Mouse (Mus musculus): Measurements from ENCODE around the gene Stx1a. TPM values are rescaled to one million over a fixed set of nuclear protein-coding genes. Genes with fewer than 3 reads are reported as not detected.

The Stx1a gene
- 20.3 and 23.7 TPM in 2 replicates for polyA plus RNA-seq (2012; rRNA removed)

DNA sequence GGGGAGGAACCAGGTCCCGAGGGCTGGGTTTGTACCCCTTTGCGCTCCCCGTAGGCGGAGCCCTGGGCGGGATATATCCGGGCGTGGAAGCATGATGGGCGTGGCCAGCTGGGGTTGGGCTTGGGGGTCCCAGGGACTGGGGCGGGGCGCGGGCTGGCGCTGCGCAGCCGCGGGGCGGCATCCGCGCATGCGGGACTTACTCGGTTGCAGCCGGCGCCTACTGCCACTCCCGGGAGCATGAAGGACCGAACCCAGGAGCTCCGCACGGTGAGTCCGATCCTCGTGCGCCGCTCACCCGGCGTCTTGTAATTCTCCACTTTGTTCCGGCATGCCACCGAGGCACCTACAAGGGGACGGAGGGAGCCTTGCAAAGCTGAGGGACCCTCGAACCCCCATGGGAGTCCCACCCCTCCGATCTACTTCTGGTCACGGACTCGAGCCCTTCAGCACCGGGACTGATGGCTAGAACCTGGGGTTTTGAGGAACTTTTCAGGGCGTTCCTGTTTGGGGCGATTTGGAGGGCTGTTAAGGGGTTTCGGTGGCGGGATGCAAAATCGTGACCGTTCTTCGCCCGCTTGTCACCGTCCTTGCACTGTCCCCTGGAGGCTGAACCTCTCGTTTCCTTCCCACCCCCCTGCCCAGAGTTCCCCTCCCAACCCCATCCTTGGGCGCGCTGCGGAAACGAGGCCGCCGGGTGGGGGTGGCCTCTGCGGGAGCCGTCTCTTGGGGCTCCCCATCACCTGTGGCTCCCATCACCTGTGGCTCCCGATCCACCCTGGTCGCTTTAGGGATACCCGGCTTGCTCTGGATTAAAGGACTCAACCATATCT lies at the start of gene Stx1a:
TSS of gene Stx1a (plus strand) at position 139 of the 830 bp plus-strand sequence.
- DNase-seq = peak; percentile 91
- under 1% methylated on average over 61 of the region's 61 CpGs for WGBS
- peaks cover 30% of the 10 kb centered on the region for H3K4me1 ChIP-seq (replicated peaks; ENCODE audit: control insufficient read depth, insufficient read depth, low read length)
- no peaks in the 10 kb centered on the region for H3K36me3 ChIP-seq (ENCODE audit: control insufficient read depth, insufficient read depth, low read length)
- peaks cover 2% of the 10 kb centered on the region; the same call in 1 of the 2 replicates for H3K27me3 ChIP-seq (ENCODE audit: control insufficient read depth, insufficient read depth, low read length)
- no peak for TF ChIP-seq POLR2A (IDR thresholded peaks at IDR 0.05; ENCODE audit: control insufficient read depth, extremely low read depth, insufficient read depth, low read length, poor library complexity)
- no peak for TF ChIP-seq CTCF (IDR thresholded peaks at IDR 0.05; ENCODE audit: borderline replicate concordance, control insufficient read depth, extremely low read depth, insufficient read depth, low read length, poor library complexity)
- peak within 1 kb of the TSS; percentile 73 for H3K4me3 ChIP-seq (ENCODE audit: control insufficient read depth, insufficient read depth, low read length)
- no peak within 1 kb of the TSS for H3K27ac ChIP-seq (ENCODE audit: control insufficient read depth, insufficient read depth, low read length)

DNA sequence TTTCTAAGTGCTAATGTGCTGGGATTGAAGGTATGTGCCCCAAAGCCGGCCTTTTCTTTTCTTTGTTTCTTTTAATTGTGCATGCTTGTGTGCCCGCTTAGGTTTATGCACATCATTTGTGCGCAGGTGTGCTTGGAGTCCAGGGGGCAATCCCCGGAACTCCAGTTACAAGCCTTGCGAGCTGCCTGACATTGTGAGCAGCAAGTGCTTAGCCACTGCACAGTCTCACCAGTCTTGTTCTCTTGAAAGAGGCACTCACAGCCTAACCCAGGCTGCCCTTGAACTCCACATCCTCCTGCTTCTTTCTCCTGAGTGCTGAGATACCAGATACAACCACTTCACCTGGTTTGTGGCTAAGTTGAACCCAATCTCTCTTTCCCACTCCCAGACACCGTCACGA lies 49.8 kb upstream of the Stx1a start:
- Histone ChIP-seq H3K27me3 (ENCODE audit: control insufficient read depth, insufficient read depth, low read length) (no peaks in the 10 kb centered on the region; the same call in 1 of the 2 replicates), H3K4me1 (replicated peaks; ENCODE audit: control insufficient read depth, insufficient read depth, low read length) (no peaks in the 10 kb centered on the region), H3K36me3 (ENCODE audit: control insufficient read depth, insufficient read depth, low read length) (no peaks in the 10 kb centered on the region), H3K4me3 (ENCODE audit: control insufficient read depth, insufficient read depth, low read length) (no peak overlapping the region), H3K27ac (ENCODE audit: control insufficient read depth, insufficient read depth, low read length) (no peak overlapping the region)
- 90% methylated on average over 7 of the region's 7 CpGs for WGBS
- DNase-seq = no peak
- no peak for TF ChIP-seq CTCF (IDR thresholded peaks at IDR 0.05; ENCODE audit: borderline replicate concordance, control insufficient read depth, extremely low read depth, insufficient read depth, low read length, poor library complexity)
- TF ChIP-seq POLR2A (IDR thresholded peaks at IDR 0.05; ENCODE audit: control insufficient read depth, extremely low read depth, insufficient read depth, low read length, poor library complexity) = no peak

DNA sequence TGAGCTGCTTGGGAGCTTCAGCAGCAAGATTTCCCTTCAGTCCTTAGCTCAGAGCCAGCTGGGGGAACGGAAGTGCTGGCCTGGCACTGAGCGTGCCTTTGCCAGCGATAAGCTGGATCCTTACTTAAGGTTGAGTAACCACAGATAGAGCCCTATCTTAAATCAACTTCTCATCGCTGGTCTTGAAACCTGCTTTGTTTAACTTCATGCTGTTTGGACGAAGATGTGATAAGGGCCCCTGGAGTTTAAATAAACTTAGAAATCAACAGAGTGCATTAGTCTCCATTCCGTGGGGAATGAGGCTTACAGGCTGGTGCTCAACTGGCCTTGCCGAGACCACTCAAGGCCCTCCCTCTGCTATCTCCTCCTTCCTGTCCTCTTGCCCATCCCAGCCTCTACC lies 49.0 kb upstream of the Stx1a start:
- Histone ChIP-seq H3K4me3 (ENCODE audit: control insufficient read depth, insufficient read depth, low read length) (no peak overlapping the region), H3K36me3 (ENCODE audit: control insufficient read depth, insufficient read depth, low read length) (no peaks in the 10 kb centered on the region), H3K27ac (ENCODE audit: control insufficient read depth, insufficient read depth, low read length) (no peak overlapping the region), H3K27me3 (ENCODE audit: control insufficient read depth, insufficient read depth, low read length) (no peaks in the 10 kb centered on the region; the same call in 1 of the 2 replicates), H3K4me1 (replicated peaks; ENCODE audit: control insufficient read depth, insufficient read depth, low read length) (no peaks in the 10 kb centered on the region)
- WGBS = 39% methylated on average over 7 of the region's 7 CpGs
- no peak for TF ChIP-seq CTCF (IDR thresholded peaks at IDR 0.05; ENCODE audit: borderline replicate concordance, control insufficient read depth, extremely low read depth, insufficient read depth, low read length, poor library complexity)
- no peak for TF ChIP-seq POLR2A (IDR thresholded peaks at IDR 0.05; ENCODE audit: control insufficient read depth, extremely low read depth, insufficient read depth, low read length, poor library complexity)
- DNase-seq = no peak

DNA sequence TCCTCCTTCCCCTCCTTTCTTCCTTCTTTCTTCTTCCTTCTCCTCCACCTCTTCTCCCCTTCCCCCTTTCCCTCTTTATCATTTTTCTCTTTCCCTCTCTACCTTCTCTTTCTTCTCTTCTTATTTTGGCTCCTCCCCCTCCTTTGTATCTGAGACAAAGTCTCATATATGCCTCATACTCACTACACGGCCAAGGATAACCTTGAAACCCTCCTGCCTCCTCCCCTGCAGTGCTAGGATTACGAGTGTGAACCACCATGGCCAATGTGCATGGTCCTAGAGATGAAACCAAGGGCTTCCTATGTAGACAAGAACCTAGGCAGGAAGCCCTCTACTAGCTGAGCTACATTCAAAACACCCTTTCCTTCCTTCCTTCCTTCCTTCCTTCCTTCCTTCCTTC lies 48.4 kb upstream of the Stx1a start:
- TF ChIP-seq POLR2A (IDR thresholded peaks at IDR 0.05; ENCODE audit: control insufficient read depth, extremely low read depth, insufficient read depth, low read length, poor library complexity) = no peak
- no peak for TF ChIP-seq CTCF (IDR thresholded peaks at IDR 0.05; ENCODE audit: borderline replicate concordance, control insufficient read depth, extremely low read depth, insufficient read depth, low read length, poor library complexity)
- no peak for DNase-seq
- H3K4me3 ChIP-seq (ENCODE audit: control insufficient read depth, insufficient read depth, low read length) = no peak overlapping the region
- H3K27ac ChIP-seq (ENCODE audit: control insufficient read depth, insufficient read depth, low read length) = no peak overlapping the region
- no peaks in the 10 kb centered on the region; the same call in 1 of the 2 replicates for H3K27me3 ChIP-seq (ENCODE audit: control insufficient read depth, insufficient read depth, low read length)
- no peaks in the 10 kb centered on the region for H3K36me3 ChIP-seq (ENCODE audit: control insufficient read depth, insufficient read depth, low read length)
- WGBS = 45% methylated on average over 2 of the region's 2 CpGs
- no peaks in the 10 kb centered on the region for H3K4me1 ChIP-seq (replicated peaks; ENCODE audit: control insufficient read depth, insufficient read depth, low read length)

DNA sequence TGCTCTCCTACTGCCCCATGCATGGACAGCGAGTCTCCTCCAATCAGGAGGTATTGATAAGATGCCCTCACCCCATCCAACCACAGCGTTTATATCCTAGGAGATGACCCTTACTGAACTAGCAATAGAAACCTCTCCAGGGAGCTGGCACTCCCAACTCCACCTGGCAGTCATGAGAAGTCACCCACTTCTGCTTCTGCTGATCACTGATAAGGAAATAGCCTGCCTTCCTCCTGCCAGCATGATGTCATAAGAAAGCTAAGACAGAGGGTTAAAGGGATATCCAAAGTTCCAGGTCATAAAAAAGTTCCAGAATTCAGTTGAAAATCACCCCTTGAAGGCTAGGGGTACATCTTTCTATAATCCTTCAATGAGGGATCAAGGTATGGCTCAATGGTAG lies 47.1 kb upstream of the Stx1a start:
- H3K4me3 ChIP-seq (ENCODE audit: control insufficient read depth, insufficient read depth, low read length) = no peak overlapping the region
- TF ChIP-seq CTCF (IDR thresholded peaks at IDR 0.05; ENCODE audit: borderline replicate concordance, control insufficient read depth, extremely low read depth, insufficient read depth, low read length, poor library complexity) = no peak
- TF ChIP-seq POLR2A (IDR thresholded peaks at IDR 0.05; ENCODE audit: control insufficient read depth, extremely low read depth, insufficient read depth, low read length, poor library complexity) = no peak
- H3K4me1 ChIP-seq (replicated peaks; ENCODE audit: control insufficient read depth, insufficient read depth, low read length) = no peaks in the 10 kb centered on the region
- H3K27ac ChIP-seq (ENCODE audit: control insufficient read depth, insufficient read depth, low read length) = no peak overlapping the region
- no peak for DNase-seq
- H3K27me3 ChIP-seq (ENCODE audit: control insufficient read depth, insufficient read depth, low read length) = no peaks in the 10 kb centered on the region
- 27% methylated on average over 2 of the region's 2 CpGs for WGBS
- no peaks in the 10 kb centered on the region for H3K36me3 ChIP-seq (ENCODE audit: control insufficient read depth, insufficient read depth, low read length)

DNA sequence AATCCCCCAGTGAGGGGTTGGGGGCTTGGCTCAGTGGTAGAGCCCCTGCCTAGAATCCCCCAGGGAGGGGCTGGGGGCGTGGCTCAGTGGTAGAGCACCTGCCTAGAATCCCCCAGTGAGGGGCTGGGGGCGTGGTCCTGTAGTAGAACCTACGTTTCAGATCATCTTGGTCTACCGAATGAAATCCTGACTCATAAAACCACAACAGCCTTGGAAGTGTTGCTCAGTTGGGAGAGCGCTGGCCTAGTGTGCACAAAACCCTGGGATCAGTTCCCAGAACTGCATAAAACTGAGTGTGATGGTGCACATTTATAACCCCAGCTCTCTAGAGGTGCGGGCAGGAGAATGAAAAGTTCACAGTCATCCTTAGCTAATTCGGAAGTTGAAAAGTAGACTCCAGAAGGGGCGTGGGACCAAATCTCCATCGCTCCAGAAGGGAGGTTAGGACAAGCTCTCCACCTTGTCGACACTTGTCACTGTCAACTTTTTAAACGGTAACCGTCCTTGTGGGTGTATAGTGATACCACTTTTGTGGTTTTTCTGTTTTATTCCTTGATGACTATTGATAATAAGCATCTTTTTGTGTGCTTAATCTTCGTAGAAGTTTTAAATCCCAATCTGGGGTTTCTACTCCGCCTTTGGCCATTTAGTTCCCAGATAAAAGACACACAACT lies 46.6 kb upstream of the Stx1a start:
- Histone ChIP-seq H3K27me3 (ENCODE audit: control insufficient read depth, insufficient read depth, low read length) (no peaks in the 10 kb centered on the region), H3K4me3 (ENCODE audit: control insufficient read depth, insufficient read depth, low read length) (no peak overlapping the region), H3K36me3 (ENCODE audit: control insufficient read depth, insufficient read depth, low read length) (no peaks in the 10 kb centered on the region), H3K27ac (ENCODE audit: control insufficient read depth, insufficient read depth, low read length) (no peak overlapping the region), H3K4me1 (replicated peaks; ENCODE audit: control insufficient read depth, insufficient read depth, low read length) (no peaks in the 10 kb centered on the region)
- no peak for DNase-seq
- 64% methylated on average over 14 of the region's 14 CpGs for WGBS
- TF ChIP-seq CTCF (IDR thresholded peaks at IDR 0.05; ENCODE audit: borderline replicate concordance, control insufficient read depth, extremely low read depth, insufficient read depth, low read length, poor library complexity) (no peak), POLR2A (IDR thresholded peaks at IDR 0.05; ENCODE audit: control insufficient read depth, extremely low read depth, insufficient read depth, low read length, poor library complexity) (no peak)
